Mouse (Mus musculus) myocyte (in vitro differentiated cells): ENCODE measurements around the gene Thada. TPM values are rescaled to one million over a fixed set of nuclear protein-coding genes. Genes with fewer than 3 reads are reported as not detected.

Experiments
- H3K27me3 ChIP-seq: one replicate; pipeline ENCODE4 v1.6.1; 2011; ENCODE audit not compliant: control insufficient read depth, insufficient read depth, insufficient read length
- H3K36me3 ChIP-seq: one replicate; pipeline ENCODE4 v1.6.1; 2011; ENCODE audit not compliant: control insufficient read depth, insufficient read depth
- H3K4me2 ChIP-seq: one replicate; pipeline ENCODE4 v1.6.1; 2011; ENCODE audit warnings: low read depth, control low read depth
- H3K4me3 ChIP-seq: one replicate; pipeline ENCODE4 v1.5.1; 2011; ENCODE audit warnings: mild to moderate bottlenecking, control low read depth, moderate library complexity
- H3K79me2 ChIP-seq: one replicate; pipeline ENCODE4 v1.6.1; 2011; ENCODE audit not compliant: control insufficient read depth, insufficient read depth
- H3ac ChIP-seq: one replicate; pipeline ENCODE4 v1.6.1; 2011; ENCODE audit not compliant: control insufficient read depth, insufficient read length
- CEBPB ChIP-seq: IDR thresholded peaks from 2 replicates; pipeline ENCODE4 v1.6.1; 2011; ENCODE audit warnings: mild to moderate bottlenecking, moderate library complexity; ENCODE audit not compliant: poor library complexity, insufficient read depth, severe bottlenecking
- E2F4 ChIP-seq: IDR thresholded peaks from one replicate; pipeline ENCODE4 v1.6.1; 2011; ENCODE audit warnings: mild to moderate bottlenecking, control low read depth, moderate library complexity; ENCODE audit not compliant: insufficient read depth
- MAX ChIP-seq: IDR thresholded peaks from one replicate; pipeline ENCODE4 v1.6.1; 2011; ENCODE audit warnings: low read depth, mild to moderate bottlenecking, control low read depth
- MYOD1 ChIP-seq, 3 experiments: IDR thresholded peaks; one replicate each; pipeline ENCODE4 v1.6.1; 2011; ENCODE audit warnings: control low read depth in 2 of 3, low read depth in 2 of 3, mild to moderate bottlenecking in 2 of 3, moderate library complexity in 1 of 3; ENCODE audit not compliant: insufficient read length in 2 of 3, control insufficient read depth in 1 of 3
- MYOG ChIP-seq, 3 experiments: IDR thresholded peaks; one replicate each; pipeline ENCODE4 v1.6.1; 2011; ENCODE audit warnings: control low read depth in 2 of 3, low read depth in 2 of 3, mild to moderate bottlenecking in 2 of 3; ENCODE audit not compliant: insufficient read length in 2 of 3, control insufficient read depth in 1 of 3, insufficient read depth in 1 of 3
- POLR2A ChIP-seq: IDR thresholded peaks from one replicate; pipeline ENCODE4 v1.6.1; 2011; ENCODE audit warnings: low read depth, mild to moderate bottlenecking, control low read depth, moderate library complexity; ENCODE audit not compliant: insufficient read length
- POLR2AphosphoS2 ChIP-seq: IDR thresholded peaks from one replicate; pipeline ENCODE4 v1.6.1; 2011; ENCODE audit warnings: low read depth, control low read depth; ENCODE audit not compliant: insufficient read length
- REST ChIP-seq: IDR thresholded peaks from one replicate; pipeline ENCODE4 v1.6.1; 2011; ENCODE audit warnings: mild to moderate bottlenecking, control low read depth, moderate library complexity; ENCODE audit not compliant: insufficient read depth, insufficient read length
- SRF ChIP-seq: IDR thresholded peaks from one replicate; pipeline ENCODE4 v1.6.1; 2011; ENCODE audit warnings: low read depth; ENCODE audit not compliant: control insufficient read depth, insufficient read length
- TCF12 ChIP-seq: IDR thresholded peaks from one replicate; pipeline ENCODE4 v1.6.1; 2011; ENCODE audit warnings: mild to moderate bottlenecking, control low read depth; ENCODE audit not compliant: poor library complexity, insufficient read depth, severe bottlenecking
- TCF3 ChIP-seq: IDR thresholded peaks from one replicate; pipeline ENCODE4 v1.6.1; 2011; ENCODE audit warnings: low read depth, control low read depth; ENCODE audit not compliant: insufficient read length
- USF1 ChIP-seq: IDR thresholded peaks from one replicate; pipeline ENCODE4 v1.6.1; 2011; ENCODE audit warnings: low read depth, mild to moderate bottlenecking, control low read depth, moderate library complexity
- polyA plus RNA-seq: library from polyadenylated mRNA; unstranded; fragments of >200 nt; fragmentation: generic; extraction: Trizol; gene quantifications from one replicate; pipeline ENCODE4 v1.2.1, GENCODE M21; 2012; ENCODE audit warnings: missing spikeins

The Thada gene
- polyA plus RNA-seq, 1 experiment, result 5.5 TPM

DNA sequence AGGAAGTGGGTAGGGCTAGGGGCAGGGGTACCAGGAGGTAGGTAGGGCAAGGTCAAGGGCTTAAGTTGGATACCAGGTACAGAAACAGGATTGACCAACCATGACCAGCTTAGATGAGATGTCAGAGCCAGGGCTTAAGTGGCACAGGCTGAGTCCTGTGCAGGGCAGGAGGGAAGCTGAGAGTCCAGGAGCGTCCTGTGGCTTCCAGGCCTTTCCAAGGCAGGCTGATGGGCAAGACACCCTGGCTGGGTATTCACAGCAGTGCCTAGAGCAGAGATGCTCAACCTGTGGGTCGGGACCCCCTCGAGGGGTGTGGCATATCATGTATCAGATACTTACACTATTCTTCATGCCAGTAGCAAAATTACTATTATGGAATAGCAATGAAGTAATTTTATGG lies 300.3 kb downstream of the Thada start:
- H3K4me3 ChIP-seq, result no peak overlapping the region

DNA sequence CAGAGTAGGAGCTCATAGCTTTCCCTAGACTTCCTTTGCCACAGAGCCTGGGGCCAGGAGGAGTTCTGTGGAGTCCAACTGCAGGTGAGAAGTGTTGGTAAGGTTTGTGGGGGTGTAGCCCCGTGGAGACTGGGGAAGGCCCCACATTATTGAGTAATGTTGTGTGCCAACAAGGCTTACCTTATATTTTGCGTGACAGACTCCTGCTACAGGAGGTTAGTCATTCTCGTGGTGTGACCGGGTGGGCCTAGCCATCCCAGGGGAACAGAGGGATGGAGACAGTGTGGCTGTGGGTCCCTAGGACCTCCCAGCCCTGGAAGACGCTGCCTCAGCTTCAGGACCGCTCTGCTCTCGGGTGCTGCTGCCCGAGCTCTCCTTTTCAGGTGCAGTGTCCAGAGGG lies 301.9 kb downstream of the Thada start:
- H3K4me3 ChIP-seq, result no peak overlapping the region

More for the DNA sequence above, 300.3 kb downstream of the Thada start:
- H3K27me3 ChIP-seq, result no peaks in the 10 kb centered on the region
- no peak for TF ChIP-seq REST
- no peak for TF ChIP-seq USF1
- TF ChIP-seq TCF3, result no peak
- TF ChIP-seq TCF12, result no peak
- TF ChIP-seq E2F4, result no peak
- no peak for TF ChIP-seq SRF
- TF ChIP-seq MAX, result no peak
- no peak for TF ChIP-seq POLR2A
- no peak for TF ChIP-seq POLR2AphosphoS2
- no peak for TF ChIP-seq MYOG (IDR thresholded peaks at IDR 0.05; ENCODE audit: control insufficient read depth in 1 of 3, insufficient read depth in 1 of 3, insufficient read length in 2 of 3, low read depth in 2 of 3)
- TF ChIP-seq MYOD1 (IDR thresholded peaks at IDR 0.05; ENCODE audit: control insufficient read depth in 1 of 3, insufficient read length in 2 of 3, low read depth in 2 of 3), result no peak
- TF ChIP-seq CEBPB, result no peak
- no peak overlapping the region for H3K4me2 ChIP-seq
- no peak overlapping the region for H3ac ChIP-seq
- H3K79me2 ChIP-seq, result no peaks in the 10 kb centered on the region
- H3K36me3 ChIP-seq, result no peaks in the 10 kb centered on the region

DNA sequence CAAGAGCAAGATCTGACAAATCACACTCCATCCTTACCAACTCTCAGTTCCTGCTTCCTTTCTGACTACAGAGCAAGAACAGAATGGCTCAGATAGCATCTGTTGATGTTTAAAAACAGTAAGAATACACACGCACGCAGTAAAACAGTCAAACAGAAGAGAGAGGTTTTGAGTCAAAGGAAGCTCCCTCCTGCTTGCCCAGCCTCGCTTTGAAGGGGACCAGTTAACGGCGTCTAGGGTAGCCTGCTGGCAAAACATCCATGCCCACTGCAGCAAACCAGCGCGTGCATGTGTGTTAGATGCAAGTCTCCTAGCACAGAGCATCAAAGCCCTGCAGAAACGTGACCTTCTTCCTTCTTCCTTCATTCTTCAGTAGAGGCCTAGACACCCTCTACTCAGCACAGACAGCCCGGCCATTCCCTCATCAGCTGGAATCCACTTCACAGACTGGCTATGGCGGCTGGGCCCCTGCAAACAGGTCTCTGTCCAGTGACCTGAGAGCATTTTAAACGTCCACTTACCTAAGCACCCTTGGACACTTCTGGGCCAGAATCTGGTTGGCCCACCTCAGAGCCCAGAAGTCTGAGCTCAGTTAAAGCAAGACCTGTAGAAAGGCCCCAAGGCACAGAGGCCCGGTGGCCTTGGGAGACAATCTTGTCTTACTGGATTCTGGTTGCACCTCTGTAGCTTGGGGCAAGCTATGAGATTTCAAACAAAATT lies 302.8 kb downstream of the Thada start:
- no peak for TF ChIP-seq POLR2A
- no peak for TF ChIP-seq TCF12
- TF ChIP-seq E2F4, result no peak
- no peak for TF ChIP-seq POLR2AphosphoS2
- TF ChIP-seq TCF3, result no peak
- TF ChIP-seq CEBPB, result no peak
- TF ChIP-seq MAX, result no peak
- no peak for TF ChIP-seq MYOG (IDR thresholded peaks at IDR 0.05; ENCODE audit: control insufficient read depth in 1 of 3, insufficient read depth in 1 of 3, insufficient read length in 2 of 3, low read depth in 2 of 3)
- TF ChIP-seq REST, result no peak
- TF ChIP-seq MYOD1 (IDR thresholded peaks at IDR 0.05; ENCODE audit: control insufficient read depth in 1 of 3, insufficient read length in 2 of 3, low read depth in 2 of 3), result no peak

More for the DNA sequence above, 301.9 kb downstream of the Thada start:
- Histone ChIP-seq H3K27me3 (no peaks in the 10 kb centered on the region), H3ac (no peak overlapping the region), H3K4me2 (no peak overlapping the region), H3K79me2 (no peaks in the 10 kb centered on the region), H3K36me3 (no peaks in the 10 kb centered on the region)
- TF ChIP-seq TCF12 (no peak), USF1 (no peak), MYOG (IDR thresholded peaks at IDR 0.05; ENCODE audit: control insufficient read depth in 1 of 3, insufficient read depth in 1 of 3, insufficient read length in 2 of 3, low read depth in 2 of 3) (no peak), E2F4 (no peak), MAX (no peak), POLR2AphosphoS2 (no peak), POLR2A (no peak), MYOD1 (IDR thresholded peaks at IDR 0.05; ENCODE audit: control insufficient read depth in 1 of 3, insufficient read length in 2 of 3, low read depth in 2 of 3) (no peak), CEBPB (no peak), REST (no peak), SRF (no peak)

DNA sequence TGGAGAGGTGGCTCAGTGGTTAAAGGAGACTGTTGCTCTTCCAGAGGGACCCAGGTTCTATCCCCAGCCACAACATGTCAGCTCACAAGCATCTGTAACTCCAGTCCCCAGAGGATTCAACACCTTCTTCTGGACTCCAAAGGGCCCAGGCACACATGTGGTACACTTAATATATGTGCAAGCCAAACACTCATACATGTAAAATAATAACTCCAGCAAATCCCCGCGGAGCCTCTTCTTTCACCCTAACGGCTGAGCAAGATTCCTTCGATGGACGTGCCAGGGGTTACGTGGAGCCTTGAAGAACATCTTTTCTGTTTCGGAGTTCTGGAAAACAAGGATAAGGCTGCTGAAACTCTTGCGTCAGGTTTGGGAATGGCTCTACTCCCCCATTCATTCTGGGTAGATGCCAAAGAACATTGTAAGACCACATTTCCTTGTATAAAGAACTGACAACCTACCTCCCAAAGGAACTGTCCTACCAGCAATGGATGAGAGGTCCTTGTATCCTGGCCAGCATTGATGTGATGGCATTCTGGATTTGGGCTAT lies 303.7 kb downstream of the Thada start:
- no peaks in the 10 kb centered on the region for H3K27me3 ChIP-seq
- no peak overlapping the region for H3K4me3 ChIP-seq
- H3ac ChIP-seq, result no peak overlapping the region
- H3K4me2 ChIP-seq, result no peak overlapping the region
- H3K36me3 ChIP-seq, result no peaks in the 10 kb centered on the region
- no peak for TF ChIP-seq E2F4
- no peak for TF ChIP-seq MAX
- TF ChIP-seq POLR2AphosphoS2, result no peak
- no peak for TF ChIP-seq TCF3
- no peak for TF ChIP-seq CEBPB
- no peak for TF ChIP-seq POLR2A
- no peaks in the 10 kb centered on the region for H3K79me2 ChIP-seq

More for the DNA sequence above, 302.8 kb downstream of the Thada start:
- H3K4me3 ChIP-seq, result no peak overlapping the region
- no peaks in the 10 kb centered on the region for H3K79me2 ChIP-seq
- H3K4me2 ChIP-seq, result no peak overlapping the region
- no peaks in the 10 kb centered on the region for H3K27me3 ChIP-seq
- no peaks in the 10 kb centered on the region for H3K36me3 ChIP-seq
- no peak overlapping the region for H3ac ChIP-seq

DNA sequence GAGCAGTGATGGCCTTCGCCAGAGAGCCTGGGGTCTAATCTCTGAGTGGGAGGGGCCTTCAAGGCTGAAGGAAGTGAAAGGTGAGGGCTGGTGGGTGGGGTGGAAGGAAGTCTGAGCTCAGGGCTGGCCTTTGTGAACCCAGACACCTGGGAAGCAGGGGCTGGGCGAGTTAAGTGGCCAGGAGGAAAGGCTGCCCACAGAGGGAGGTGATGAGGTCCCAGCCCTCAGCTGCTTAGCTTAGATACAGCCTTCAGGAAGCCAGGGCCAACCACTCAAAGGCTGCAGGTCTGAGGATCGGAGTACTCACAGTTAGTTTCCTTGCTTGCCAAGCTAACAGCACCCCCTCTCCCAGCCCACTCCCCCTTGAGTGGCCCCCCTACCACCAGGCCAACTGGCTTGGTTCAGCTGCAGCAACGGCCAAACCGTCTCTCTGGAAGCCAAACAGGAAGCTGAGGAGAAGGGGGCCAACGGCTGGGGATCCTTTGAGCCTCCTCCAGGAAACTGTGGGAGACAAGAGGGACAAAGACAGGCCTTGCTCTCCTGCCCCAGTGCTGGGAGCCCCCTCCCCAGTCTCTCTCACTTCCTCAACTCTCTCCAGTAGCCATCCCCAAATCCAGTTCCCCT lies 304.7 kb downstream of the Thada start:
- no peak overlapping the region for H3K4me2 ChIP-seq
- H3K27me3 ChIP-seq, result no peaks in the 10 kb centered on the region
- no peaks in the 10 kb centered on the region for H3K36me3 ChIP-seq
- no peak overlapping the region for H3ac ChIP-seq
- TF ChIP-seq MYOG (IDR thresholded peaks at IDR 0.05; ENCODE audit: control insufficient read depth in 1 of 3, insufficient read depth in 1 of 3, insufficient read length in 2 of 3, low read depth in 2 of 3) (no peak), CEBPB (no peak), MAX (no peak), POLR2AphosphoS2 (no peak), USF1 (no peak), SRF (no peak)
- H3K79me2 ChIP-seq, result no peaks in the 10 kb centered on the region
- no peak overlapping the region for H3K4me3 ChIP-seq
